Mouse (Mus musculus) effector memory CD4-positive, alpha-beta T cell, adult 5 months (primary cell): ENCODE data around the gene Det1. TPM values are rescaled to one million over a fixed set of nuclear protein-coding genes. Genes with fewer than 3 reads are reported as not detected.

Experiments
- polyA plus RNA-seq: library from polyadenylated mRNA; unstranded; fragments of 100-300 nt; shearing (Covaris generic); gene quantifications from one replicate; pipeline ENCODE4 v1.2.1, GENCODE M21; 2017

Gene Det1
- 11.3 TPM for polyA plus RNA-seq

GRCm38 (mm10) chr7:78846737-78847434 lies at the start of gene Det1:
Gene Det1, minus strand, starts transcription at chr7:78847263.

GRCm38 (mm10) chr7:78895653-78896333 lies 48.7 kb upstream of the Det1 start, which contains the start of gene Aen:
Gene Aen, plus strand, starts transcription at chr7:78895854.

GRCm38 (mm10) chr7:78782639-78783581 lies 64.2 kb downstream of the Det1 start, which contains the start of the genes Mrps11 and Mrpl46:
Gene Mrps11, plus strand, starts transcription at chr7:78783119.
Gene Mrpl46, minus strand, starts transcription at chr7:78783531.

Other genes with a start within 250 kb of the Det1 start
- gene Ntrk3, start 109.3 kb downstream of the Det1 start, polyA plus RNA-seq: 35.0 TPM
- gene Mrps11, start 64.1 kb downstream of the Det1 start, polyA plus RNA-seq: 25.0 TPM
- 33.1 TPM for gene Mrpl46, start 63.7 kb downstream of the Det1 start, polyA plus RNA-seq
- 25.0 TPM for gene Aen, start 48.6 kb upstream of the Det1 start, polyA plus RNA-seq
- gene Isg20, start 66.2 kb upstream of the Det1 start, polyA plus RNA-seq: 48.7 TPM
- not detected for gene Acan, start 206.2 kb upstream of the Det1 start, polyA plus RNA-seq